21 mouse cellular contexts compared by ENCODE assay signal in the genomic region with DNA sequence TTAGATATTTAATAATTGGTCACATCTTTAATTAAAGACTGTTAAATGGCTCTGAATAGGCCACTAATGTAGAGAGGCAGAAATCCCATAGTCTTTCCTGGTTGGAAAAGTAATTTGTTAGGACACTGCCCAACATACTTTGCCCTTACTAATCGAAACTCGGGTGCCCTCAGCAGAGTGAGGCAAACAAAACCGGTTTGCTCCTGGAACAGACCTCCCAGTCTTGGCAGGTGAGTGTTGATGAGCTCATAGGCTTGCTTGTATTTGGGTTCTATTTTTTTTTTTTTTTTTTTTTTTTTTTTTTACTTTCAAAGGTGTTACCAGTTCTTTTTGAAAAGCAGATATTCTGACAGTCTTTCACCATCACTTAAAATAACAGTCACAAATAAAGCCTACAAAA. TPM values are rescaled to one million over a fixed set of nuclear protein-coding genes. Genes with fewer than 3 reads are reported as not detected.
DNase-seq lines count a peak whose midpoint lies in the region; TF ChIP-seq lines count a peak whose summit lies in the region.
"Had no signal": no experiment of that assay in that cellular context is flagged by ENCODE, and none has a peak within 500 bp of the region (broad histone marks: within the 10 kb centered on the region; RNA-seq: fewer than 3 reads in every experiment).

No protein-coding gene starts in this region.

- no peaks in the 10 kb centered on the region for H3K36me3 ChIP-seq in kidney, adult 2 months (ENCODE audit: control insufficient read depth, insufficient read depth, low read length)
- H3K36me3 ChIP-seq: forebrain, embryonic 12.5 days; liver, embryonic 12.5 days had no signal

- WGBS in kidney, adult 2 months, result 31% methylated on average over 3 of the region's 3 CpGs

- no peaks in the 10 kb centered on the region for H3K4me1 ChIP-seq in kidney, adult 2 months (ENCODE audit: control insufficient read depth, insufficient read depth, low read length)

- DNase-seq in kidney, adult 2 months, result peak; percentile 70
- no peak for DNase-seq in kidney, postnatal 10 days
- DNase-seq in lung, adult 18-20 months, result peak; percentile 32 to 66
- no peak for DNase-seq in lung, postnatal 14 days
- DNase-seq in fat pad, adult 2 months (ENCODE audit: extremely low read depth, low read depth, low spot score), result peak; percentile 78
- peak; percentile 48 for DNase-seq in lung, postnatal 25 days (ENCODE audit: low spot score)
- no peak for DNase-seq in adrenal gland, adult 2 months
- DNase-seq: B cell, adult 2 months; cerebellum, adult 2 months; cerebellum, postnatal 36 days; gastrocnemius, postnatal 10 days; heart, adult 2 months; heart, postnatal 36 days; layer of hippocampus, adult 9-11 months; left cerebral cortex, postnatal 4 days; thymus, postnatal 25 days had no signal

- H3K4me3 ChIP-seq in kidney, adult 2 months (ENCODE audit: insufficient read depth, low read depth, low read length), result no peak overlapping the region
- H3K4me3 ChIP-seq: forebrain, embryonic 12.5 days; heart, adult 2 months; left cerebral cortex, adult 2 months; liver, embryonic 12.5 days had no signal

- no peak for TF ChIP-seq CTCF in kidney, adult 2 months (conservative IDR thresholded peaks at IDR 0.05; ENCODE audit: insufficient read depth, insufficient read length, low read depth, low read length)

- no peaks in the 10 kb centered on the region for H3K27me3 ChIP-seq in kidney, adult 2 months (replicated peaks; ENCODE audit: control insufficient read depth, insufficient read depth, low read length)
- H3K27me3 ChIP-seq: forebrain, embryonic 12.5 days had no signal

- H3K27ac ChIP-seq in kidney, adult 2 months (ENCODE audit: insufficient read depth, low read depth, low read length), result no peak overlapping the region
- H3K27ac ChIP-seq: forebrain, embryonic 12.5 days; heart, adult 2 months; kidney, postnatal 0 days; left cerebral cortex, adult 2 months; liver, embryonic 12.5 days had no signal

- no peak for TF ChIP-seq POLR2A in kidney, adult 2 months (IDR thresholded peaks at IDR 0.05; ENCODE audit: low read depth, low read length)

RNA-seq across cellular contexts. Expression of gene Spryd7, which starts 3.2 kb away (rescaled TPM):
- 9.5 and 9.7 TPM in 2 replicates for polyA plus RNA-seq in kidney, adult 2 months (2012; rRNA removed)
- total RNA-seq in adrenal gland, adult 2 months (2021), result 10 to 100 TPM; 20.2 to 20.8 TPM
- polyA plus RNA-seq in adrenal gland, adult 2 months (2012; rRNA removed), result 25.4 and 31.1 TPM in 2 replicates

RNA-seq across cellular contexts. Expression of gene Trim13, which starts 38.2 kb away (rescaled TPM):
- polyA plus RNA-seq in kidney, adult 2 months (2012; rRNA removed), result 5.0 and 5.3 TPM in 2 replicates
- 1 to 10 TPM; 7.0 to 9.0 TPM for total RNA-seq in adrenal gland, adult 2 months (2021)
- 0.50 and 0.83 TPM in 2 replicates for polyA plus RNA-seq in adrenal gland, adult 2 months (2012; rRNA removed)

RNA-seq across cellular contexts. Expression of gene Kcnrg, which starts 47.4 kb away (rescaled TPM):
- polyA plus RNA-seq in kidney, adult 2 months (2012; rRNA removed), result 0.09 and 0.12 TPM in 2 replicates
- under 1 TPM in 1 of 2 experiments, not detected in 1; 0.35 TPM for total RNA-seq in adrenal gland, adult 2 months (2021)
- 0.06 TPM in 2 replicates for polyA plus RNA-seq in adrenal gland, adult 2 months (2012; rRNA removed)
- total RNA-seq: heart, postnatal 36 days had no signal
- polyA plus RNA-seq: small intestine, adult 2 months had no signal

Comparison
In these comparisons a context has a peak if more than half of its experiments do, and no peak if none do; other contexts are left out.
1. DNase-seq: peak in kidney, adult 2 months (single experiment), lung, adult 18-20 months (2 of 2), fat pad, adult 2 months (single experiment) and lung, postnatal 25 days (single experiment); none in kidney, postnatal 10 days (single experiment), lung, postnatal 14 days (single experiment) and adrenal gland, adult 2 months (single experiment).